Mouse (Mus musculus): ENCODE measurements at regions not wholly inside any gene's neighbourhood (a gene's known extent, or its start where the extent isn't known, plus 50 kb on each side); places are given as distances from the start of the nearest gene placed in this dataset.

GRCm38 (mm10) chr2:77337318-77337717 lies 56.9 kb upstream of the Sestd1 start:
- Histone ChIP-seq H3K4me3 (ENCODE audit: insufficient read depth, low read length) (no peak overlapping the region), H3K4me1 (ENCODE audit: control insufficient read depth, insufficient read depth, low read length) (no peaks in the 10 kb centered on the region; the same call in 1 of the 2 replicates), H3K27ac (ENCODE audit: insufficient read depth, low read length) (no peak overlapping the region)
- no peak for TF ChIP-seq POLR2A (IDR thresholded peaks at IDR 0.05; ENCODE audit: low read depth, low read length)
- no peak for TF ChIP-seq CTCF (IDR thresholded peaks at IDR 0.05; ENCODE audit: borderline replicate concordance, insufficient read depth, low read length)

- TF ChIP-seq POLR2A (IDR thresholded peaks at IDR 0.05; ENCODE audit: low read depth, low read length) = no peak
- TF ChIP-seq CTCF (IDR thresholded peaks at IDR 0.05; ENCODE audit: borderline replicate concordance, insufficient read depth, low read length) = no peak
These were observed 56.4 kb upstream of the Sestd1 start for GRCm38 (mm10) chr2:77336810-77337209.

DNA sequence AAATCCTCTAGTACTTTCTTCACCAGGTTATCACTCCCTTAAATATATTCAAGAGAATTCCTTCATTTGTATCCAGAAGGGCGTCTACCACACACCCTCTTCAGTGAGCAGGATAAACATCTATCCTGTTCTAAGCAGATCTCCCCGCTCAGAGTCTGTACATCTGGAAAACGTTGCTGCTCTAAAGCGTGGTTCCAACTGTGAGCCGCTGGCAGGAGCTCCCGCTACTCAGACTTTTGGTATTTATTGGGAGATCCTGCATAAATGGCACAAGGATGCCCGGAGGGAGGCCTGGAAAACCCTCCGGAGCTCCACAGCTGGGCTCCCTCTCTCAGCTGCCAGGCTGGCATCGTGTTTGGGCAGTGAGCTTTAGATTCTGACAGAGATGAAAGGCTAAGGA lies 54.3 kb upstream of the Sestd1 start:
- Histone ChIP-seq H3K4me1 (ENCODE audit: control insufficient read depth, insufficient read depth, low read length) (no peaks in the 10 kb centered on the region; the same call in 1 of the 2 replicates), H3K27ac (ENCODE audit: insufficient read depth, low read length) (no peak overlapping the region), H3K4me3 (ENCODE audit: insufficient read depth, low read length) (no peak overlapping the region)
- TF ChIP-seq CTCF (IDR thresholded peaks at IDR 0.05; ENCODE audit: borderline replicate concordance, insufficient read depth, low read length) = no peak
- no peak for TF ChIP-seq POLR2A (IDR thresholded peaks at IDR 0.05; ENCODE audit: low read depth, low read length)

More at GRCm38 (mm10) chr2:77336810-77337209, 56.4 kb upstream of the Sestd1 start:
- H3K4me1 ChIP-seq (ENCODE audit: control insufficient read depth, insufficient read depth, low read length) = no peaks in the 10 kb centered on the region; the same call in 1 of the 2 replicates
- H3K27ac ChIP-seq (ENCODE audit: insufficient read depth, low read length) = no peak overlapping the region
- H3K4me3 ChIP-seq (ENCODE audit: insufficient read depth, low read length) = no peak overlapping the region

GRCm38 (mm10) chr2:77333394-77334079 lies 53.1 kb upstream of the Sestd1 start:
- TF ChIP-seq CTCF (IDR thresholded peaks at IDR 0.05; ENCODE audit: borderline replicate concordance, insufficient read depth, low read length) (no peak), POLR2A (IDR thresholded peaks at IDR 0.05; ENCODE audit: low read depth, low read length) (no peak)
- H3K4me1 ChIP-seq (ENCODE audit: control insufficient read depth, insufficient read depth, low read length) = no peaks in the 10 kb centered on the region; the same call in 1 of the 2 replicates
- no peak overlapping the region for H3K4me3 ChIP-seq (ENCODE audit: insufficient read depth, low read length)
- H3K27ac ChIP-seq (ENCODE audit: insufficient read depth, low read length) = no peak overlapping the region

All from embryonic fibroblast, embryonic 13.5 days (primary cell).